Mouse (Mus musculus) heart, postnatal 4 days (tissue): ENCODE results near the gene Bag2. TPM values are rescaled to one million over a fixed set of nuclear protein-coding genes. Genes with fewer than 3 reads are reported as not detected.
A peak's percentile ranks its signal among the peaks of the same experiment; 100 is the strongest.
"Not testable (repeated sequence)": the region's sequence is repeated elsewhere in the genome, so short reads cannot be mapped to it uniquely, and the experiment has no call there.

Source experiments
- DNase-seq: peaks from one replicate; pipeline ENCODE4 v3.0.0; 2021
- total RNA-seq, 2 experiments: library from RNA; stranded (reverse); gene quantifications; 2 replicates each; pipeline ENCODE4 v1.2.3; 2021

Bag2 gene
- total RNA-seq, 2 experiments from 2014 or later, result 62.7 to 67.7 TPM

DNA sequence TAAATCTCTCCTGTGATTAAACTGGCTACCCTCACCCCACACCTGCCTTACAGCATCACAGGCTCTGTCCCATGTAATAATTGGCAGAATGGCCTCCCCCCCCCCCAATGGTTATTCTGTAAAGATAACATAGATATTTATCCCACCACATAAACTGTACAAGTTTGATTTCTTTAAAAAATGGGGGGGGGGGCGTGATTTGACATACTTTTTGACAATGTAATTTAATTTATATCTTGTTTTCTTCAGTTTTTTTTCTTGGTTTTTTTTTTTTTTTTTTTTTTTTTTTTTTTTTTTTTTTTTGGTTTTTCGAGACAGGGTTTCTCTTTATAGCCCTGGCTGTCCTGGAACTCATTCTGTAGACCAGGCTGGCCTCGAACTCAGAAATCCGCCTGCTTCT lies 7.9 kb downstream of the Bag2 start:
- DNase-seq, result not testable (repeated sequence)

DNA sequence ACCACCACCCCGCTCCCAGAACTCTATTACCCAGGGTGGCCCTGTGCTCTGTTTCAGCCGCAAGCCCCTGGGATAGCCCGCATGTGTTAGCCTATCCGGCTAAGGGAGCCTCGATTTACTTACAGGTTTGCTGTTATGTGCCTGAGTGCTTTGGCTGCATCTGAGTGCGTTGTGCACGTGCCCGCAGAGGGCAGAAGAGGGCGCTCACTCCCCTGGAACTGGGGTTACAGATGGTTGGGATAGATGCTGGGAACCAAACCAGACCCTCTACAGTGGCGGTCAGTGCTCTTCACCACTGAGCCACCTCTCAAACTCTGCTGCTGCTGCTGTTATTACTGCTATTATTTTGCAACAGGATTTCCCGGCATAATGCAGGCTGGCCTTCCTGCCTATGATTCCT lies 8.5 kb downstream of the Bag2 start:
- DNase-seq, result no peak

DNA sequence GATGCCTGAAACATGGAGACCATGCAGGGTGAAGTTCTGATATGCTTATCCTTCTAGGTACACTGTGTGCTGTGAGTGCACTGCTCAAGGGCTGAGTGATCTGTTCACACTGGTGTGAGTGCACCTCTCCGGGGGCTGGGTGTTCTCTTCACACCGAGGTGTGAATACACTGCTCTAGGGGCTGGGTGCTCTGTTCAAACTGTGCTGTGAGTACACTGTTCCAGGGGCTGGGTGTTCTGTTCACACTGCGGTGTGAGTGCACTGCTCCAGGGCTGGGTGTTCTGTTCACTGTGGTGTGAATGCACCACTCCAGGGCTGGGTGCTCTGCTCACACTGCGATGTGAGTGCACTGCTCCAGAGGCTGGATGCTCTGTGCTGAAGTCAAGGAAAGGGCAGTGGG lies 11.7 kb downstream of the Bag2 start:
- DNase-seq, result no peak

DNA sequence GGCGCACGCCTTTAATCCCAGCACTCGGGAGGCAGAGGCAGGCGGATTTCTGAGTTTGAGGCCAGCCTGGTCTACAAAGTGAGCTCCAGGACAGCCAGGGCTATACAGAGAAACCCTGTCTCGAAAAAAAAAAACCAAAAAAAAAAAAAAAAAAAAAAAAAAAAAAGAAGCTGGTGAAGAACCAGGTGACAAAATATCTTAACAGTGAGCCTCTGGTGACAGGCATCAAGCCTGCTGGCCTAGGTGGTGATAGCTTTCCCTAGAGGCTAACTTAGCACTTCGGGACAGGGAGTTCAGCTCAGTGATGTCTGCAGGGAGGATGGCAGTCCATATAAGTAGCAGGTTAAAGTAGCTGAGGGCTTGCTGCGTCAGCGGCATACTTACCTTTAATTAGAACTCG lies 12.8 kb downstream of the Bag2 start:
- not testable (repeated sequence) for DNase-seq

DNA sequence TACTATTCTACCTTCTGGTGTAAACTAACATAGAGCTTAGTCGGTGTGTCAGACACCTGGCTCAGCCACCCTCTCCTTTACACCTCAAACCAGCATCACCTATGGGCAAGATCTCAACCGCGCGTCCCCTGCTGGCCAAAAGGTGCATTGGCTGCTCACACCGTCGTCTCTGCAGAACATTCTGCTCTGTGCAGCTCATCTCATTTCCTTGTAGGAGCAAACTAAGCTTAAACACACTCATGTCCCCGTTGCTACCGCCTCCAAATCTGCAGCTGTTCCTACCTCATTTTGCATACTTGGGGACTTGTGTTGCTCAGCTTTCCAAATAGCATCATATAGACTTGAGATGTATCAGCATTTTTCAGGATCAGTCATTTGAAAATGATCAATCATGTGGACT lies 14.7 kb downstream of the Bag2 start:
- DNase-seq, result peak; percentile 40

DNA sequence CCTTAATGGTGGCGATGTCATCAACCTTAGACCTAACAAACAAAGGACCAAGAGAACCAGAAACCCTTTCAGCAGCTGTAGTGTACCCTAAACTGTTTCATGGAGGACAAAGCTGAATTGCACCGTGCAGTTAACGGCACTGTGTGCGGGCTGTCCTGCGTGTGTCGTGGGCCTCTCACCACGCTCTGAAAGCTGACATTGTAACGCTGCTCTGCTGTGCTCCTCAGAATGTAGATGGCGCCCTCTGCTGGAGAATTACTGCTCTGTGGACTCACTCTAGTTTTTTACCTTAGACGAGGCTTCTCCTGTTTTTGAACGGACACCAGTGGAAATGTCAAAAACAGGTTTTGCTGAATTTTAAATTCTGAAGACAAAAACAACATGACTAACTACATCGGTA lies 18.3 kb downstream of the Bag2 start:
- peak; percentile 89 for DNase-seq

DNA sequence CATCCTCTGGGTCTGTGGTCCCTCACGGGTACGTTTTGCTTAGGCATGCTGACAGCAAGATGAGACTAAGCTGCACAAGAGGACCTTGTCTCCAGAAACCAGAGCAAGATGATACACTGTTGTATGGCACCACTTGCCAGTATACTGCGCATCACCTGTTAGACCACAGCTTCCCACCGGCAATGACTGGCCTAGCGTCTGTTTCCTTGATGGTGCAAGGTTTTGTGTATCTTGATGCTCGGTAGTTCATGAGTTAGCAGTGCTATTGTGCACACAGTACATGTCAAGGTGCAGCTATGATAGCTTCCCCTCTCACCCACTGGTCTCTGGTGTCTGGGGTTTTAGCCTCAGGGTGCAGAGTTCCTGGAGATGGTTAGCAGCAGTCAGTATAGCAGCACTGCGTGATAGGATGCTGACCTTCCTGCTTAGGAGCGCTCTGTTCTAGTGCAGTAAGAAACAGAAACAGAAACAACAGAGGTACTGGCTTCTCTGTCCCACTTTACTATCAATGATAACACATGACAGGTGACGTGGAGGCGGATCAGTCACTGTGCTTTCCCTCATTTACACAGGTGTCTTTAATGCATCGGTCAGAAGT lies 18.8 kb downstream of the Bag2 start:
- DNase-seq, result no peak

DNA sequence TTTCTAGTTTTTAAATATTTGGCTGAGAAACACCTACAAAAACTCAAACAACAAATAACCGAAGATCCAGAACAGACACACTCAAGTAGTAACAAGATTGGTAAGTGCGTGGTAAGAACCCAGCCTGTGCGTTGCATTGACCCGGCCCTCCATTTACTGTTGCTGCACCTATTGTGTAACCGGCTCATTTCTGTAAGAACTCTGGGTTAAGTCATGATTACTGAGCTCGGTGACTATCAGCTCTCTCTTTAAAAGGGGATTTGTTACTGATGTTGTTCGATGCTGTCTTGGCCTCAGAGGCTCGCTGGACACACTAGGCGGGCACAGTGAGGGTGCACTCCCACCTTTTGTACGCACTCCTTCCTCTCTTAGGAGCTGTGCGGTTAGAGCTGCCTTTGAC lies 19.3 kb downstream of the Bag2 start:
- DNase-seq, result no peak

DNA sequence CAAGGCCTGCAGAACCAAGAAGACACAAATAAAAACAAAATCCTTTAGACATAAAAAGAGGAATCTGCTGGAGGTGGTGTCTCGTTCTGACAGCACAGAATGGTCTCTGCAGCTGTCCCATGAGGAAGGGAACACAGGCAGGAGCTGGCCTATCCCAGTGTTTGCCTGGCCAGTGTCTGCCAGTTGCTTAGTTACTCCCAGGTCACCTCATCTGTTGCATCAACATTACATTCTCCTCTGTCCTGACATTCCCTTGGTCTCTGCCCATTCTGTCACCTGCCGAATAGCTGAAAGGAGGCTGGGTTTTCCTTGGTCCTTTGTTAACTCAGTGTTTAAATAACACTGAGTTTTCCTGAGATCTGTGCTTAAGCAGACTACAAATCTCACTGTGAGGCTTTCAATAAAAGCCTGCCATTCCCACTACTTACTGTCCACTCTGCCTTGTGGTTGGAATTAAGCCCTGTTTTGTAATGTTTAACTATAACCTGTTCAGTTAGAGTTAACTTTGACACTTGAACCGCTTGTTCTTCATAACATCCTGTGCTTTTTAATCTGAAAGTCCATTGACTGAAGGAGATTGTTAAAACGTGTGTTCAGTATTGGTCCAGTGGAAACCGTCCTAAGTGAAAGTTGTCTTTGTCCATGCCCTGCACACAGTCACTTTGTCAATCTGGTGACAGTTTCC lies 23.5 kb downstream of the Bag2 start:
- DNase-seq, result no peak

DNA sequence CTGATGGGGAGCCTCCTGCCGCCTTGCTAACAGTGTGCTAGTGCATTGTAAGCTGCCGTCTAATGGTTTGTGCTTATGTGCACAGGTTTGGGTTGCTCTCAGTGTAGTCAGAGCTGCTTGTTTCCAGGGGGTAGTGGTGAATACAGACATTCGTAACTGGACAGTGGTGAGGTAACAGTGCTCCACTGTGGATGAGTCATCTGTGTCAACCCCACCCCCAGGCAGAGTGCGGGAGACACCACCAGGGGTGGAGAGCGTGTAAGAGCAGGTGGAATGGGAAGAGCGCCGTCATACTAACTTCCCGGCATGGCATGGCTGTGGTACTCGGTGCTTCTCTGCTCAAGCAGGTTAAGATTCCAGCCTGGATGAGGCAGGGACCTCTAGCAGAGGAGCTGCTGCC lies 24.6 kb downstream of the Bag2 start:
- no peak for DNase-seq

DNA sequence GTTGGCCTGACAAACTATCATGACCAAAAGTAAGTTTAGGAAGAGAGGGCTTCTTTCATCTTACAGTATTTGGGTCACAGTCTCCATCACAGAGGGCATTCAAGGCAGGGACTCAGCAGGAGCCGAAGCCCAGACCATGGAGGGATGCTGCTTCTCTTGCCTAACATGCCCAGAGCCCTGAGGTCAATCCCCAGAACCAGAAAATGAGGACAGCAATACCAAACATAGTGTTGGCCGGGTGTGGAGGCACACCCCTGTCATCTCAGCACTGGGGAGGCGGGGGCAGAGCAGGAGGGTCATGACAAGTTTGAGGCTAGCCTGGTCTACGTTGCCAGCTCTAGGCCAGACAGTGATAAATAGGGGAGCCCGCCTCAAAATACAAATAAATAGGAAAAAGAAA lies 32.5 kb downstream of the Bag2 start:
- DNase-seq, result no peak

DNA sequence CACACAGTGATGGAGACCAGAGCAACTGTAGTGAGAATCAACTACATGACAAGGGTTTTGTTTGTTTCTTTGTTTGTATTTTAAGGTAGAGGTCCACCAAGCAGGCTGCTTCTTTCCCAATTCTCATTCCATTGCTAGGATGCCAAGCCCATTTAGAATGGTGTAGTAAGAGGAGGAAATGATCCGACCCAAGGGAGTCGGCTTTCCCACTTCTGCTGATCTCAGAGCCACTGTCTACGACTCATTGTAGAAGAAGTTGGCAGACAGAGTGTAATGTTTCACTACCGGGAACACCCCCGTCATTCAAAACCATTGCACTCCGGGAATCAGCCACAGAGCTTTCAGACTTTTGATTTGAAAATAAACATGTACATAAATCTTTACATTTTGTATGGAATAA lies 33.1 kb downstream of the Bag2 start:
- DNase-seq, result no peak

DNA sequence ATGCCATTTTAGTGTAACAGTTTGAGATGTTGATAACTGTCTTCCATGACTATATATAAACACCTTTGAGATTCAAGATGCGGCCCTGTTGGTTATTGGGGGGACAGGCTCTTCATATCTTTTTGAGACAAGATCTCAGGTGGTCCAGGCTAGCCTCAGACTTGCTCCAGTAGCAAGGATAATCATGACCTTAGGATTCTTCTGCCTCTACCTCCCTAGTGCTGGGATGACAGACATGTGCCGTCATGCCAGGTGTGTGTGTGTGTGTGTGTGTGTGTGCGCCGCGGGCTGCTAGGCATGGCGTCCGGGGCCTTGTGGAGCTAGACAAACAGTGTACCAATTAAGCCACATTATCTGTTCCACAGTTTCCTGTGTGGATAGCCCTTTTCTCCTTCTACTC lies 36.6 kb downstream of the Bag2 start:
- DNase-seq, result no peak

DNA sequence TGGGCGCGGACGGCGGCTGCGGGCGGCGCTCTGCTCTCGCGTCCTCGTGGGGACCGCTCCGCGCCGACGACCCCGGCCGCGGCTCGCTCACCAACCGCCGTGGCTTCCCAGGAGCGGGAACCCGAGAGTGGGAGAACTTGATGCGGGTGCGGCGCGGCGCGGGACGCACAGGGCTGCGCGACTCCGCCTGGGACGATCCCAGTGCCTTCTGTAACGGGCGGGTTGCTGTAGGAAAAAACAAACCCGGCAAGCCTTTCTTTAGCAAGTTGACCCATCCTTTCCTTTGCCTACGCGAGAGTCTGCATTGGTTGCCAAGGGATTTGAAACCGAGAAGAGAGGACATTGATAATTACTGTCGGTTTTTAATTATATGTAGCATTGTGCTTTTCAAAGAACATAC lies 37.4 kb downstream of the Bag2 start:
- no peak for DNase-seq

DNA sequence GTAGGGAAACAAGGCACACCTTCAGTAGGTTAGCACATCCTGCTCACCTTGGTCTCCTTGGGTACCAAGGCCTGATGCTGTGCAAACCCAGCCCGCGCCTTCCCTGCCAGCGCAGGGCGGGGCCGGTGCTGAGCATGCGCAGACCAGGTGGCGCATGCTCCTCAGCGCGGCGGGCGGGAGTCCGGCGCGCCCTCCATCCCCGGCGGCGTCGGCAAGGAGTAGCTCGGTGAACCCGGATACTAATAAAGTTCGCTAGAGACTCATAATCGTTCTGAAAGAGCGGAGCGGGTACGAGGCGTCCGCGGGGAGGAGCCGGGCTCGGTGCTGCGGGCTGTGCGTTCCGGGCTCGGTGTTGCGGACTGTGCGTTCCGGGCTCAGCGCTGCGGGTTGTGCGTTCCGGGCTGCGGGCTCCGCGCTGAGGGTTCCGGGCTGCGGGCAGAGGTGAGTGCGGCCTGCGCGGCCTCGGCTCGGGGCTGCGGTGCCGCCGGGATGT lies 37.8 kb downstream of the Bag2 start, which contains the start of gene Rab23:
Gene Rab23 (plus strand): TSS at position 155 of the 493 bp plus-strand sequence.
- DNase-seq, result peak; percentile 79

DNA sequence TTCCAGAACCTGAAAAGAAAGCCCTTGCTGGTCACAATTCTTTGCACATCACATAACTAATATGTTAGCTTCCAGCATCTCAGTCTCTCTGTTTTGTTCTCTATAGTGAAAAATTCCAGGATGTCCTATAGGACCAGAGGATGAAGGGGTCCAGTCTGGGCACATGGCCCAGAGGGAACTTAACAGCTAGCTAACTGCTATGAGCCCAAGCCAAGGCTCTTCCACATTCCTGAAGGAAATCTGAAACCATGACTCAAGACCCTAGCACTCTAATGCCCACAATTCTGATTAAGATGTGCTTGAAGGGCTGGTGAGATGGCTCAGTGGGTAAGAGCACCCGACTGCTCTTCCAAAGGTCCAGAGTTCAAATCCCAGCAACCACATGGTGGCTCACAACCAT lies 40.0 kb downstream of the Bag2 start:
- no peak for DNase-seq

DNA sequence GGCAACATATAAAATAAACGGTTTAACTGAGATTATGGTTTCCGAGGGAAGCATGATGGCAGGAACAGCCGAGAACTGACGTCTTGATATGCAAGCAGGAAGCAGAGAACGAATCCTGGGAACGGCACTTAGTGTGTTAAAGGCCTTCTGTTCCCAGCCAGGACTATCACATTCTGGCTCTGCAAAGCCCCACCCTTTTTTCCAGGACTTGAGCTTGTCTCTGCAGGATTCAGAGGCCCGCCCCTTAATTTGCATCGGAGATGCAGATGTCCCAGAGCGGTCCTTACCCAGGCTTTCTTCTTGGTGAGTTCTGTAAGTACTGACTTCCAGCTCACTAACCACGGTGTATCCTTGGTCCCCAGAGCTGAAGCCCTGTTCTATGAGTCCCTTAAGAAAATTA lies 42.8 kb downstream of the Bag2 start:
- DNase-seq, result no peak

DNA sequence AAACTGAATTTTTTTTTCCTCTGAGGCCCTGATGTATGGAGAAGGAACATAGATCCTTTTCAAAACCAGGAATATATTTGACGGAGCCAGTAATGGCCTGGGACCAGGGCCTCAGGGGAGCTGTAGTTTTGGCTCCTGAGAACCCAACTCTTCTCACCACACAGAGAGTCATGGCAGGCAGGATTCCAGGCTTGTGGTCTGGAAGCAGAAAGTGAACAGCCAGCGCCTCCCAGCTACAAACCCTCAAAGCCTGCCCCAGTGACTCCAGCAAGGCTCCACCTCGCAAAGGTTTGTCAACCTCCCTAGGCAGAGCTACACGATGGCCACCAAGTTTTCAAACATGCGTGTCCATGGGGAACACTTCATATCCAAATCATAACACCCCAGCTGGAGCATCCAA lies 45.6 kb downstream of the Bag2 start:
- DNase-seq, result no peak

DNA sequence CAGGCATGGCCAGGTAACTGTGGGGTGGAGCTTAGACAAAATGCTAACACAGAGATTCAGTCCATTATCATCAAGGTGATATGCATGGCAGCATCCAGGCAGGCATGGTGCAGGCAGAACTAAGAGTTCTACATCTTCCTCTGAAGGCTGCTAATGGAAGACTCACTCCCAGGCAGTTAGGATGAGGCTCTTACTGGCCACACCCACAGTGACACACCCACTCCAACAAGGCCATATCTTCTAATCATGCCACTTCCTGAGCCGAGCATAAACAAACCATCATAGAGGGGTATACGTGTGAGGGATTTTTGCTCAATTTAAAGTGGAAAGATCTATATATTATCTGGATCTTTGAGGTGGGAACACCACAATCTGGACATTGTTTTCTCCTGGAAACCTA lies 48.0 kb downstream of the Bag2 start:
- no peak for DNase-seq

DNA sequence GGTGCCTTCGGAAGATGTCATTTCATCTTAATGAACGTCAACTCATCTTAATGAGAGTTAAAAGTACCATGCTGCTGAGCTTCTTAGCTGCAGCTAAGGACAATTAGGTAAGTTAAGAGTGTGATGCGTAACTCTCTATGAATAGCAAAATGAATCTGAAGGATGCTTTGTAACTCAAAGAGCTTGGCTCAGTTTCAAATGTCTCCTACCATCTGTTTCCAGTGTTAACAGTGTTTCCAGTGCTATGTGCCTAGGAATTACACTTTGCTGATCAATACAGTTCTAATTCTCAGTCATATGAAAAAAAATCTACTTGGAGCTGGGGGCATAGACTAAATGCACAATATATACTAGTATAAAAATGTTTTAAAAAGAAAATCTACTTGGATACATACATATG lies 56.4 kb downstream of the Bag2 start:
- DNase-seq, result no peak

DNA sequence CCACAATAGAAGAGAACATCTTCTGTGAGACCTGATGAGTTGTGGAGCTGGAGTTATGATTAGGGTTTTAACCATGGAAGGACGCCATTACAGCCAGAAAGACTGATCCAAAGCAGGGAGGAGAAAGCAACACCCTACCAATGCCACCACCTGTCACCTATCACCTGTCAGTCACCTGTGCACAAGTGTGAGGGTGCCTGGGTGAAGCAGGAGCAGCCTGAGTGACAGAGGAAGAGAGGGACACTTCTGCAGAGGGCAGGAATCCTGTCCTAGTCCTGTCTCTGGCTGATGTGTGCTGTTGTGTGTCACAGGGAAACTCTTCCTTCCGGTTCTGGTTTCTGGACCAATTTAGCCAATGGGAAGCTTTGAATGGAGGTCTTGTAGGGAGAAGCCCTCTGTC lies 61.6 kb downstream of the Bag2 start:
- DNase-seq, result no peak
